Mouse (Mus musculus) left cerebral cortex, postnatal 10 days (tissue): ENCODE measurements around the gene Ldb3. TPM values are rescaled to one million over a fixed set of nuclear protein-coding genes. Genes with fewer than 3 reads are reported as not detected.
A peak's percentile ranks its signal among the peaks of the same experiment; 100 is the strongest.

Source experiments
- DNase-seq, 2 experiments: peaks; one replicate each; pipeline ENCODE4 v3.0.0; 2021 to 2022; ENCODE audit warnings: low spot score in 2 of 2, mixed read lengths in 1 of 2; ENCODE audit errors: extremely low spot score in 1 of 2
- intact Hi-C: fragments of 180-260 bp; cut with DNase I; formaldehyde crosslinking; loops from one replicate; pipeline ENCODE4 v1.15.1; 2025
- total RNA-seq, 2 experiments: library from RNA; stranded (reverse); gene quantifications; 2 replicates each; pipeline ENCODE4 v1.2.3; 2021

Gene Ldb3
- total RNA-seq, 2 experiments from 2014 or later: 1.5 to 2.0 TPM

GRCm38 (mm10) chr14:34591741-34592535 lies 3.5 kb upstream of the Ldb3 start:
- intact Hi-C loops: no loop called here
- no peak for DNase-seq

GRCm38 (mm10) chr14:34590743-34591675 lies 2.5 kb upstream of the Ldb3 start:
- intact Hi-C loops: no loop called here
- no peak for DNase-seq

GRCm38 (mm10) chr14:34590017-34590570 lies 1.6 kb upstream of the Ldb3 start:
- no peak for DNase-seq
- intact Hi-C loops: no loop called here

- no peak for DNase-seq
- intact Hi-C loops: no loop called here
Observed at GRCm38 (mm10) chr14:34589185-34589713, 767 bp upstream of the Ldb3 start.

- no peak for DNase-seq
- intact Hi-C loops: no loop called here
Observed at GRCm38 (mm10) chr14:34588005-34588404, 477 bp downstream of the Ldb3 start.

- no peak for DNase-seq
- intact Hi-C loops: no loop called here
Observed at GRCm38 (mm10) chr14:34586871-34587270, 1.6 kb downstream of the Ldb3 start.

GRCm38 (mm10) chr14:34585358-34586105 lies 3.0 kb downstream of the Ldb3 start:
- no peak for DNase-seq
- intact Hi-C loops: no loop called here

GRCm38 (mm10) chr14:34582740-34583427 lies 5.6 kb downstream of the Ldb3 start:
- intact Hi-C loops: no loop called here
- no peak for DNase-seq

GRCm38 (mm10) chr14:34576858-34577257 lies 11.6 kb downstream of the Ldb3 start:
- intact Hi-C loops: no loop called here
- DNase-seq: no peak

GRCm38 (mm10) chr14:34574068-34574467 lies 14.4 kb downstream of the Ldb3 start:
- DNase-seq: no peak
- intact Hi-C loops: loop anchor here (5.0 kb wide), 1 partner anchor 202 kb away; the partner anchor contains the start of gene Sncg

GRCm38 (mm10) chr14:34573348-34573913 lies 15.1 kb downstream of the Ldb3 start:
- intact Hi-C loops: loop anchor here (5.0 kb wide), 1 partner anchor 201 kb away; the partner anchor contains the start of gene Sncg
- no peak for DNase-seq

- DNase-seq: no peak
- intact Hi-C loops: loop anchor here (5.0 kb wide), 1 partner anchor 199 kb away; the partner anchor contains the start of gene Sncg
Observed at GRCm38 (mm10) chr14:34571610-34572387, 16.7 kb downstream of the Ldb3 start.

- intact Hi-C loops: loop anchor here (5.0 kb wide), 1 partner anchor 199 kb away; the partner anchor contains the start of gene Sncg
Observed at GRCm38 (mm10) chr14:34570903-34571302, 17.6 kb downstream of the Ldb3 start.

GRCm38 (mm10) chr14:34570294-34570693 lies 18.2 kb downstream of the Ldb3 start:
- DNase-seq: peak; percentile 57 to 79
- intact Hi-C loops: loop anchor here (5.0 kb wide), 1 partner anchor 198 kb away; the partner anchor contains the start of gene Sncg

More at GRCm38 (mm10) chr14:34570903-34571302, 17.6 kb downstream of the Ldb3 start:
- no peak for DNase-seq

GRCm38 (mm10) chr14:34569534-34570194 lies 18.8 kb downstream of the Ldb3 start:
- no peak for DNase-seq
- intact Hi-C loops: loop anchor here (5.0 to 10.0 kb wide), 3 partner anchors 112 to 485 kb away; partner anchors contain the start of genes Anxa8 and Sncg

- intact Hi-C loops: loop anchor here (5.0 to 10.0 kb wide), 2 partner anchors 111 to 484 kb away; partner anchors contain the start of gene Anxa8
- DNase-seq: no peak
Observed at GRCm38 (mm10) chr14:34568626-34569025, 19.9 kb downstream of the Ldb3 start.
